Mouse (Mus musculus) kidney, embryonic 14.5 days (tissue): ENCODE results near the gene Pinlyp. TPM values are rescaled to one million over a fixed set of nuclear protein-coding genes. Genes with fewer than 3 reads are reported as not detected.
"Not testable (repeated sequence)": the region's sequence is repeated elsewhere in the genome, so short reads cannot be mapped to it uniquely, and the experiment has no call there.

Experiments used
- ATAC-seq: fragments of 200-750 bp; cut with Nextera tagmentation; 2 replicates; pipeline ENCODE4 v1.8.0; 2017; ENCODE audit warnings: moderate number of reproducible peaks, mild to moderate bottlenecking, moderate TSS enrichment, moderate library complexity; ENCODE audit not compliant: low FRiP score, low TSS enrichment
- H3K27ac ChIP-seq: fragments of 300-500 bp; sonication (generic); 2 replicates; pipeline ENCODE4 v1.5.1; 2014; ENCODE audit warnings: low read depth, mild to moderate bottlenecking, low read length, moderate library complexity, mixed read lengths
- H3K27me3 ChIP-seq: fragments of 300-500 bp; sonication (generic); 2 replicates; pipeline ENCODE4 v1.6.1; 2014; ENCODE audit warnings: mild to moderate bottlenecking, low read length; ENCODE audit not compliant: control insufficient read depth, insufficient read depth
- H3K36me3 ChIP-seq: fragments of 300-500 bp; sonication (generic); 2 replicates; pipeline ENCODE4 v1.6.1; 2014; ENCODE audit warnings: low read length, mixed read lengths; ENCODE audit not compliant: control insufficient read depth, insufficient read depth
- H3K4me1 ChIP-seq: fragments of 300-500 bp; sonication (generic); 2 replicates; pipeline ENCODE4 v1.6.1; 2014; ENCODE audit warnings: low read length, mixed read lengths; ENCODE audit not compliant: control insufficient read depth, insufficient read depth
- H3K4me2 ChIP-seq: fragments of 300-500 bp; sonication (generic); replicated peaks from 2 replicates; pipeline ENCODE4 v1.6.1; 2014; ENCODE audit warnings: low read depth, mild to moderate bottlenecking, low read length
- H3K4me3 ChIP-seq: fragments of 300-500 bp; sonication (generic); 2 replicates; pipeline ENCODE4 v1.5.1; 2014; ENCODE audit warnings: mild to moderate bottlenecking, low read length
- H3K9ac ChIP-seq: fragments of 300-500 bp; sonication (generic); 2 replicates; pipeline ENCODE4 v1.6.1; 2014; ENCODE audit warnings: low read depth, mild to moderate bottlenecking, low read length, moderate library complexity
- H3K9me3 ChIP-seq: fragments of 300-500 bp; sonication (generic); 2 replicates; pipeline ENCODE4 v1.6.1; 2016; ENCODE audit warnings: low read length; ENCODE audit not compliant: control insufficient read depth
- WGBS: fragments of 180-500 bp; shearing (Covaris S2); extraction: QIAGEN DNeasy Blood & Tissue Kit; methylation state at CpG from one replicate; pipeline ENCODE4 v1.1.7; 2014; 5-methylcytosine and 5-hydroxymethylcytosine counted together
- polyA plus RNA-seq: library from polyadenylated mRNA; unstranded; fragments of >200 nt; fragmentation: Nextera tagmentation; extraction: Ambion mirVana; gene quantifications from 2 replicates; pipeline ENCODE4 v1.2.1, GENCODE M21; 2014

The Pinlyp gene
- polyA plus RNA-seq, 1 experiment from 2014 or later: 0.43 TPM

GRCm38 (mm10) chr7:24522805-24523204, 23.1 kb downstream of the Pinlyp start:
- no peaks in the 10 kb centered on the region for H3K4me1 ChIP-seq
- WGBS: 55% methylated on average over 5 of the region's 5 CpGs
- H3K9ac ChIP-seq: no peak overlapping the region
- H3K4me2 ChIP-seq: no peak overlapping the region
- H3K27me3 ChIP-seq: no peaks in the 10 kb centered on the region
- H3K4me3 ChIP-seq: no peak overlapping the region
- H3K9me3 ChIP-seq: no peaks in the 10 kb centered on the region
- ATAC-seq: no peak
- no peak overlapping the region for H3K27ac ChIP-seq
- no peaks in the 10 kb centered on the region for H3K36me3 ChIP-seq

- ATAC-seq, H3K27me3 ChIP-seq, H3K9me3 ChIP-seq, H3K4me2 ChIP-seq, H3K9ac ChIP-seq, H3K4me1 ChIP-seq, H3K4me3 ChIP-seq, H3K27ac ChIP-seq: not testable (repeated sequence)
- peaks cover 12% of the 10 kb centered on the region; the same call in 1 of the 2 replicates for H3K36me3 ChIP-seq
- 88% methylated on average over 10 of the region's 10 CpGs for WGBS
Observed at GRCm38 (mm10) chr7:24520054-24520453, 25.9 kb downstream of the Pinlyp start.

GRCm38 (mm10) chr7:24519130-24519529, 26.8 kb downstream of the Pinlyp start:
- H3K27ac ChIP-seq: no peak overlapping the region
- no peak for ATAC-seq
- no peak overlapping the region for H3K4me2 ChIP-seq
- WGBS: 57% methylated on average over 3 of the region's 3 CpGs
- H3K4me3 ChIP-seq: no peak overlapping the region
- H3K27me3 ChIP-seq: no peaks in the 10 kb centered on the region
- peaks cover 21% of the 10 kb centered on the region for H3K36me3 ChIP-seq
- no peaks in the 10 kb centered on the region for H3K4me1 ChIP-seq
- H3K9ac ChIP-seq: no peak overlapping the region
- H3K9me3 ChIP-seq: no peaks in the 10 kb centered on the region

GRCm38 (mm10) chr7:24517654-24518053, 28.3 kb downstream of the Pinlyp start:
- ATAC-seq: no peak
- no peak overlapping the region for H3K4me3 ChIP-seq
- H3K4me1 ChIP-seq: no peaks in the 10 kb centered on the region
- H3K36me3 ChIP-seq: peaks cover 24% of the 10 kb centered on the region
- H3K27ac ChIP-seq: no peak overlapping the region
- H3K9ac ChIP-seq: no peak overlapping the region
- H3K4me2 ChIP-seq: no peak overlapping the region
- no peaks in the 10 kb centered on the region for H3K9me3 ChIP-seq
- H3K27me3 ChIP-seq: no peaks in the 10 kb centered on the region
- 65% methylated on average over 6 of the region's 6 CpGs for WGBS

GRCm38 (mm10) chr7:24517077-24517476, 28.8 kb downstream of the Pinlyp start:
- Histone ChIP-seq H3K27me3 (no peaks in the 10 kb centered on the region), H3K4me2 (no peak overlapping the region), H3K4me1 (no peaks in the 10 kb centered on the region), H3K4me3 (no peak overlapping the region), H3K36me3 (peaks cover 26% of the 10 kb centered on the region), H3K27ac (no peak overlapping the region), H3K9ac (no peak overlapping the region), H3K9me3 (no peaks in the 10 kb centered on the region)
- no peak for ATAC-seq
- 59% methylated on average over 5 of the region's 5 CpGs for WGBS

GRCm38 (mm10) chr7:24516319-24516718, 29.6 kb downstream of the Pinlyp start:
- H3K9me3 ChIP-seq, H3K4me2 ChIP-seq, ATAC-seq, H3K4me1 ChIP-seq, H3K27ac ChIP-seq, H3K27me3 ChIP-seq, H3K4me3 ChIP-seq, H3K9ac ChIP-seq: not testable (repeated sequence)
- peaks cover 32% of the 10 kb centered on the region for H3K36me3 ChIP-seq
- 76% methylated on average over 8 of the region's 8 CpGs for WGBS

GRCm38 (mm10) chr7:24512355-24512754, 33.6 kb downstream of the Pinlyp start, which contains the start of gene AC161166.1:
AC161166.1 (minus strand) TSS chr7:24512455.
- 92% methylated on average over 7 of the region's 7 CpGs for WGBS
- Histone ChIP-seq H3K9ac (no peak within 1 kb of the TSS), H3K27ac (no peak within 1 kb of the TSS), H3K4me3 (no peak within 1 kb of the TSS), H3K4me2 (no peak within 1 kb of the TSS), H3K4me1 (peaks cover 7% of the 10 kb centered on the region), H3K36me3 (peaks cover 40% of the 10 kb centered on the region), H3K9me3 (no peaks in the 10 kb centered on the region), H3K27me3 (no peaks in the 10 kb centered on the region)
- ATAC-seq: no peak

GRCm38 (mm10) chr7:24507726-24508114, 38.2 kb downstream of the Pinlyp start:
- ATAC-seq: peak; percentile 22
- Histone ChIP-seq H3K4me2 (peak overlapping the region; percentile 78), H3K27ac (peak overlapping the region; percentile 99), H3K36me3 (peaks cover 16% of the 10 kb centered on the region; the same call in 1 of the 2 replicates), H3K9ac (peak overlapping the region; percentile 98), H3K4me1 (peaks cover 24% of the 10 kb centered on the region), H3K27me3 (no peaks in the 10 kb centered on the region), H3K9me3 (no peaks in the 10 kb centered on the region), H3K4me3 (peak overlapping the region; percentile 79)
- WGBS: under 1% methylated on average over 20 of the region's 20 CpGs

- Histone ChIP-seq H3K4me2 (peak within 1 kb of the TSS; percentile 78), H3K4me3 (peak within 1 kb of the TSS; percentile 79), H3K9me3 (no peaks in the 10 kb centered on the region), H3K27ac (peak within 1 kb of the TSS; percentile 99), H3K9ac (peak within 1 kb of the TSS; percentile 98), H3K27me3 (no peaks in the 10 kb centered on the region), H3K4me1 (peaks cover 24% of the 10 kb centered on the region), H3K36me3 (peaks cover 15% of the 10 kb centered on the region; the same call in 1 of the 2 replicates)
- ATAC-seq: peak; percentile 91
- WGBS: under 1% methylated on average over 70 of the region's 84 CpGs
Observed at GRCm38 (mm10) chr7:24506838-24507725, 38.8 kb downstream of the Pinlyp start, which contains the start of gene Zfp428. Zfp428 (plus strand) TSS chr7:24507006.
